Mouse (Mus musculus) liver, adult 2 months (tissue): ENCODE measurements at regions not wholly inside any gene's neighbourhood (a gene's known extent, or its start where the extent isn't known, plus 50 kb on each side); places are given as distances from the start of the nearest gene placed in this dataset.

Experiments used
- DNase-seq: peaks from one replicate; pipeline ENCODE4 v3.0.0-alpha.2; 2011; ENCODE audit warnings: low read depth, low spot score; ENCODE audit errors: extremely low read depth
- H3K27ac ChIP-seq: fragments of 200-500 bp; replicated peaks from 2 replicates; pipeline ENCODE4 v1.5.1; 2012; ENCODE audit warnings: low read depth, mild to moderate bottlenecking, control low read depth, inconsistent platforms, low read length; ENCODE audit not compliant: insufficient read depth
- H3K27me3 ChIP-seq: fragments of 200-500 bp; 2 replicates; pipeline ENCODE4 v1.6.1; 2012; ENCODE audit warnings: mild to moderate bottlenecking, moderate library complexity, low read length, inconsistent platforms; ENCODE audit not compliant: control insufficient read depth, insufficient read depth
- H3K36me3 ChIP-seq: fragments of 200-500 bp; 2 replicates; pipeline ENCODE4 v1.6.1; 2012; ENCODE audit warnings: low read length, inconsistent platforms; ENCODE audit not compliant: control insufficient read depth, insufficient read depth
- H3K4me1 ChIP-seq: fragments of 200-500 bp; 2 replicates; pipeline ENCODE4 v1.6.1; 2011; ENCODE audit warnings: low read length; ENCODE audit not compliant: control insufficient read depth, insufficient read depth
- H3K4me3 ChIP-seq: fragments of 200-500 bp; 2 replicates; pipeline ENCODE4 v1.5.1; 2011; ENCODE audit warnings: low read depth, mild to moderate bottlenecking, control low read depth, low read length, moderate library complexity; ENCODE audit not compliant: insufficient read depth
- H3K79me2 ChIP-seq: fragments of 200-500 bp; 2 replicates; pipeline ENCODE4 v1.6.1; 2012; ENCODE audit warnings: inconsistent platforms, mild to moderate bottlenecking, low read length, moderate library complexity; ENCODE audit not compliant: control insufficient read depth, insufficient read depth
- H3K9ac ChIP-seq: fragments of 200-500 bp; 2 replicates; pipeline ENCODE4 v1.6.1; 2012; ENCODE audit warnings: low read depth, mild to moderate bottlenecking, control low read depth, inconsistent platforms, low read length
- CTCF ChIP-seq: fragments of 200-500 bp; IDR thresholded peaks from 2 replicates; pipeline ENCODE4 v1.5.1; 2011; ENCODE audit warnings: low read depth, low read length, control low read depth
- POLR2A ChIP-seq: fragments of 200-500 bp; IDR thresholded peaks from 2 replicates; pipeline ENCODE4 v1.6.1; 2011; ENCODE audit warnings: low read length, control low read depth; ENCODE audit not compliant: insufficient read depth; ENCODE audit errors: extremely low read depth
- WGBS: fragments of 180-500 bp; shearing (Covaris S2); methylation state at CpG from one replicate; pipeline ENCODE4 v1.1.7; 2018; 5-methylcytosine and 5-hydroxymethylcytosine counted together

DNA sequence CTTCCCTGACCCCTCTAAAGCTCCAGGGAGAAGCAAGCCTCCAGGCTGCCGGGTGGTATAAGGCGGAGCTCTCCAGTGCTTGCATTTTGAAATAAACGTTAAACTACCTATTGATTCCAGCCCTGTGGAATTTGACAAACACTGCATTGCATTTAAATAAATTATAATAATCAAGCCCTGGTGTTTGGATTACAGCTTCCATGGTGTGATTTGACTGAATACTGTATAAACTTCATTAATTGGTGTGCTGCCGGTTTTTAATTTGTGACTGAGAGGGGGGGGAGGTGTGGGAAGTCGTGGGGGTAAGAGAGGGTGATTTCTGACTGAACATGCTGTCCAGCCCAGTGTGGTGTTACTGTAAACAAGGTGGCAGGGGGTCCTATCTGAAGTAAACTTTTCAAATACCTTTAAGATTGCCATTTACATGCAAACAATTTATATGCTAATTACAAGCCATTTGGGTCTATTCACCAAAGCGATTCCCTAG, 282.9 kb upstream of the Irx2 start:
- no peak for DNase-seq
- 20% methylated on average over 6 of the region's 6 CpGs for WGBS
- Histone ChIP-seq H3K27me3 (no peaks in the 10 kb centered on the region), H3K4me3 (no peak overlapping the region), H3K9ac (no peak overlapping the region), H3K4me1 (no peaks in the 10 kb centered on the region), H3K79me2 (no peaks in the 10 kb centered on the region), H3K27ac (no peak overlapping the region), H3K36me3 (no peaks in the 10 kb centered on the region)
- TF ChIP-seq POLR2A: no peak
- TF ChIP-seq CTCF: no peak

DNA sequence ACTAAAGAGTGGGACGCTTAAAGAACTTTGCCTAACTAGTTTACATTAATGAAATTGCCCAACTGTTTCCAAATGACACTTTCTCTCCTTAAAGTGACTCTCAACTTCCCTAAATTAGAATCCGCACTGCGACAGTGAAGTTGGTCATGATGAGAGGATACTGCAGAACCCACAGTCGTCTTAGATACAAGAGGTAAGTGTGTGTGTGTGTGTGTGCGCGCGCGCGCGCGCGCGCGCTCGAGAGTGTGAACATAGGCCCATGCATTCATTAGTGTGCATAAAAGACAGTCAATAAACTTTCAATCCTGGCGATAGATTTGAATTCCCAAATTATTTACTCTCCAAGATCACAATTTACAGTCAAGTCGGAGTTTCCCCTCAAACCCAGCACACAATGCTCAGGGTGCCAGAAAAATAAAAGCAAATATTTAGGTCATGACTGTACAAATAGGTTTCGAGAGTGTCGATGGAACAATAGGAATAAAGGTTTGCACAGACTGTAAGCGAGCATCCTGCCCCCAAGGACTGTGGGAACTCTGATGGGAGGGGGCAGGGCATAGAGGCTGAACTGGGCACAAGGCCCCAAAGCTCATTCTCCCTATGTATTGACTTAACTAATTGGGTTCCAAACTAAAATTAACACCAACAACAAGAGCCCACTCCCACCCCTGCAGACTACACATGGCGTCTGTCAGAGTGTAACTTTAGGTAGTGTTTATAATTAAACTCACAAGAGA, 282.2 kb upstream of the Irx2 start:
- Histone ChIP-seq H3K4me1 (no peaks in the 10 kb centered on the region), H3K36me3 (no peaks in the 10 kb centered on the region), H3K27me3 (no peaks in the 10 kb centered on the region), H3K27ac (no peak overlapping the region), H3K4me3 (no peak overlapping the region), H3K9ac (no peak overlapping the region), H3K79me2 (no peaks in the 10 kb centered on the region)
- DNase-seq: no peak
- 34% methylated on average over 21 of the region's 21 CpGs for WGBS
- TF ChIP-seq POLR2A: no peak
- no peak for TF ChIP-seq CTCF

DNA sequence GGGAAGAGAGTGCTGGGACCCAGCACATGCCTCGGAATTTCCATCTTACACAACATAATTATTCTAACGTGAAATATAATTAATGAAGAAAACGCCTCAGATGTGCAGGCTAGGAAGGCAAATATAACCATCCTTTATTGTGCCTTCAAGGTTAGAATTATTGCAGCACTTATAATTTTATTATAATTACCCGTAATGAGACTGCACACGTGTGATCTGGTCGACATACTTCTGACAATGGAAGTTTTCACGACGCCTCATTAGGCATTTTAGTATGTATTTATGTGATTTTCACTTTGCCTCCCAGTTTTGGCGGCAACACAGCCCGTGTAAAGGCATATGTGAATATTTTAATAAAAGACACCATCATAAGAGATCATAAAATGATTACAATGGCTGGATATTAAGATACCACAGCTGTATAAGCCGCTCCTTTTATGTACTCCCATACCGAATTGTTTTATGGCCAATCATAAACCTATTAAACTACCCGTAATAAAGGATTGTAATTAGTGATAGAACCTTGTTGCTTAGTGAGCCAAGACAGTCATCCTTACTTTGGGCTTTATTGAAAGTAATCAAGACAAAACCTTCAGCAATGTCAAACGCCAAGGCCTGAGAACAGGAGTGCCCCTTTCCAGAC, 281.6 kb upstream of the Irx2 start:
- no peaks in the 10 kb centered on the region for H3K4me1 ChIP-seq
- no peaks in the 10 kb centered on the region for H3K36me3 ChIP-seq
- no peak for DNase-seq
- TF ChIP-seq POLR2A: no peak
- no peak for TF ChIP-seq CTCF
- 89% methylated on average over 14 of the region's 14 CpGs for WGBS
- no peaks in the 10 kb centered on the region for H3K27me3 ChIP-seq
- H3K9ac ChIP-seq: no peak overlapping the region
- H3K27ac ChIP-seq: no peak overlapping the region
- no peaks in the 10 kb centered on the region for H3K79me2 ChIP-seq
- H3K4me3 ChIP-seq: no peak overlapping the region

DNA sequence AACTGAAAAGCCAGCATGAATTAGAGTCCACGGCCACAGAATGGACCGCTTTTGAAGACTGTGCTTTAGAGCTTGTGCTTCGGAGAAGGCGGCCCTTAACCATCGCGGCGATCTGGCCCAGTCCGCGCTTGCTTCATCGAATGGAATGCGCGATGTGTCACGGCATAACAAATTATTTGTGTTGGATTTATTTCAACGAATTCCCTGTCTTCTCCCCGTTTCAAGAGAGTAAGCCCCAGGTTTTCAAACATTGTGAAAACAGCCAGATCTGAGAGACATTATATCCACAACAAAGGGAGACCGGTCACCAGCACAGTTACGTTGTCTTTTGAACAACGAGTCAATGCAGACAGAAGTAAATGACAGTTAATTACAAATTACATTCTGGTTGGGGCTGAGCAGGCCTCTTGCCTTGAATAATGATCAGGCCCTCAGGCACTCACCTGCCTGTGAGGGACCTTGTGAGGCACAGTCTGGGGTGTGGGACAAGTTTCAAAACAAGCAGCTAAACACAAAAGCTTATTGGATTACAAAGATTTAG, 275.9 kb upstream of the Irx2 start:
- Histone ChIP-seq H3K9ac (no peak overlapping the region), H3K79me2 (no peaks in the 10 kb centered on the region), H3K4me1 (no peaks in the 10 kb centered on the region), H3K27me3 (no peaks in the 10 kb centered on the region), H3K36me3 (no peaks in the 10 kb centered on the region), H3K4me3 (no peak overlapping the region), H3K27ac (no peak overlapping the region)
- WGBS: 74% methylated on average over 18 of the region's 18 CpGs
- no peak for TF ChIP-seq CTCF
- no peak for TF ChIP-seq POLR2A
- DNase-seq: peak; percentile 5

DNA sequence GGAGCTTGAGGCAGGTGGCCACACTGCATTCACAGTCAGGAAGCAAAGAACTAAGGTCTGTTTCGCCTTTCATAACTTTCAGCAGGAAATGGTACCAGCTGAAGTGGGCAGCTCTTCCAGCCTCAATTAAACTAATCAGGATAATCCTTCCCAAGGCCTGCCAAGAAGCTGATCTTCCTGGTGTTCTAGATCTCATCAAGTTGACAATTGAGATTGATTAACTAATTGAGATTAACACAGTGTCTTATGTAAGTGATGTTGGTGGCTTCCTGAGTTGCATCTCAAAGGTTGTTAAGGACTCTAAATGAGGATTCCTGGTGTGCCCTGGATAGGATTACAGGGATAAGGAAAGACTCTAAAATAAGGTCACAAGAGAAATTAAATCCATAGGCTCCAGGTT, 273.3 kb upstream of the Irx2 start:
- H3K4me1 ChIP-seq: no peaks in the 10 kb centered on the region
- H3K27ac ChIP-seq: no peak overlapping the region
- DNase-seq: no peak
- 85% methylated on average over 1 of the region's 1 CpGs for WGBS
- H3K27me3 ChIP-seq: no peaks in the 10 kb centered on the region
- H3K9ac ChIP-seq: no peak overlapping the region
- no peak overlapping the region for H3K4me3 ChIP-seq
- no peak for TF ChIP-seq POLR2A
- TF ChIP-seq CTCF: no peak
- H3K36me3 ChIP-seq: no peaks in the 10 kb centered on the region
- no peaks in the 10 kb centered on the region for H3K79me2 ChIP-seq

DNA sequence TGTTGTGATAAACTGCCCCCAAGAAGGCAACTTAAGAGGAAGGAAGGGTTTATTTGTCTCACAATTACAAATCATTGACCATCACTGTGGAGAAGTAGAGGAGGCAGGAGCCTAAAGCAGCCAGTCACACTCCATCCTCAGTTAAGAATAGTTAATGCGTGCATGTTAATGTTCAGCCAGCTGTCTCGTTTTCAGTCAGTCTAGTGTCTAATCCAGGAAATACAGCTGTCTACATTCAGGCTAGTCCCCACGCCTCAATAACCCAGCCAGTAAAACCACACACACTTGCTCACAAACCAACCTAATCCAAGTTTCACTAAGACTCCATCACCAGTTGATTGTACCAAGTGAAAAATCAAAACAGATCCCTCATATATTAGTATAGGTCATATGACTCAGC, 272.8 kb upstream of the Irx2 start:
- H3K9ac ChIP-seq: no peak overlapping the region
- WGBS: 62% methylated on average over 3 of the region's 3 CpGs
- H3K4me1 ChIP-seq: no peaks in the 10 kb centered on the region
- no peaks in the 10 kb centered on the region for H3K79me2 ChIP-seq
- DNase-seq: no peak
- H3K27ac ChIP-seq: no peak overlapping the region
- no peaks in the 10 kb centered on the region for H3K36me3 ChIP-seq
- TF ChIP-seq POLR2A: no peak
- no peak for TF ChIP-seq CTCF
- H3K4me3 ChIP-seq: no peak overlapping the region
- H3K27me3 ChIP-seq: no peaks in the 10 kb centered on the region
